Mouse (Mus musculus) neural tube, embryonic 11.5 days (tissue): ENCODE measurements around the gene Spn. TPM values are rescaled to one million over a fixed set of nuclear protein-coding genes. Genes with fewer than 3 reads are reported as not detected.

Experiments
- ATAC-seq: fragments of 200-750 bp; cut with Nextera tagmentation; 2 replicates; pipeline ENCODE4 v1.8.0; 2017; ENCODE audit warnings: moderate number of reproducible peaks, mild to moderate bottlenecking, moderate TSS enrichment, moderate library complexity; ENCODE audit not compliant: insufficient read depth, low FRiP score, low TSS enrichment
- DNase-seq: peaks from one replicate; pipeline ENCODE4 v3.0.0-alpha.2; 2015; ENCODE audit warnings: low spot score
- H3K27ac ChIP-seq: fragments of 300-500 bp; sonication (generic); 2 replicates; pipeline ENCODE4 v1.5.1; 2014; ENCODE audit warnings: low read depth, mild to moderate bottlenecking, low read length
- H3K27me3 ChIP-seq: fragments of 300-500 bp; sonication (generic); 2 replicates; pipeline ENCODE4 v1.6.1; 2014; ENCODE audit warnings: mild to moderate bottlenecking, low read length, mixed read lengths; ENCODE audit not compliant: control insufficient read depth, insufficient read depth
- H3K36me3 ChIP-seq: fragments of 300-500 bp; sonication (generic); 2 replicates; pipeline ENCODE4 v1.6.1; 2014; ENCODE audit warnings: mild to moderate bottlenecking, low read length, moderate library complexity, mixed read lengths; ENCODE audit not compliant: control insufficient read depth, insufficient read depth
- H3K4me1 ChIP-seq: fragments of 300-500 bp; sonication (generic); 2 replicates; pipeline ENCODE4 v1.6.1; 2014; ENCODE audit warnings: low read length, mixed read lengths; ENCODE audit not compliant: control insufficient read depth, insufficient read depth
- H3K4me2 ChIP-seq: fragments of 300-500 bp; sonication (generic); 2 replicates; pipeline ENCODE4 v1.6.1; 2014; ENCODE audit warnings: low read depth, mild to moderate bottlenecking, moderate library complexity
- H3K4me3 ChIP-seq: fragments of 300-500 bp; sonication (generic); 2 replicates; pipeline ENCODE4 v1.5.1; 2014; ENCODE audit warnings: low read depth, low read length
- H3K9ac ChIP-seq: fragments of 300-500 bp; sonication (generic); 2 replicates; pipeline ENCODE4 v1.6.1; 2014; ENCODE audit warnings: mild to moderate bottlenecking, low read length
- H3K9me3 ChIP-seq: fragments of 300-500 bp; sonication (generic); 2 replicates; pipeline ENCODE4 v1.6.1; 2016; ENCODE audit warnings: low read length; ENCODE audit not compliant: control insufficient read depth
- whole genome bisulfite sequencing: fragments of 180-500 bp; shearing (Covaris S2); extraction: QIAGEN DNeasy Blood & Tissue Kit; methylation state at CpG from one replicate; pipeline ENCODE4 v1.1.7; 2014; 5-methylcytosine and 5-hydroxymethylcytosine counted together
- polyA plus RNA-seq: library from polyadenylated mRNA; unstranded; fragments of >200 nt; fragmentation: Nextera tagmentation; extraction: Ambion mirVana; gene quantifications from 2 replicates; pipeline ENCODE4 v1.2.1, GENCODE M21; 2014

Gene Spn
- polyA plus RNA-seq, 1 experiment from 2014 or later, result 0.27 TPM

GRCm38 (mm10) chr7:127103960-127104359 is 33.7 kb downstream of the Spn start:
- H3K4me3 ChIP-seq, result no peak overlapping the region
- no peaks in the 10 kb centered on the region for H3K9me3 ChIP-seq
- H3K27me3 ChIP-seq, result no peaks in the 10 kb centered on the region
- ATAC-seq, result no peak
- H3K4me2 ChIP-seq, result no peak overlapping the region
- no peaks in the 10 kb centered on the region for H3K4me1 ChIP-seq
- no peak overlapping the region for H3K9ac ChIP-seq
- H3K27ac ChIP-seq, result no peak overlapping the region
- no peak for DNase-seq
- H3K36me3 ChIP-seq, result no peaks in the 10 kb centered on the region
- WGBS, result 74% methylated on average over 6 of the region's 6 CpGs

GRCm38 (mm10) chr7:127102148-127102547 is 35.5 kb downstream of the Spn start:
- no peaks in the 10 kb centered on the region for H3K27me3 ChIP-seq
- H3K4me3 ChIP-seq, result no peak overlapping the region
- H3K4me2 ChIP-seq, result no peak overlapping the region
- H3K9me3 ChIP-seq, result no peaks in the 10 kb centered on the region
- DNase-seq, result no peak
- H3K27ac ChIP-seq, result no peak overlapping the region
- no peaks in the 10 kb centered on the region for H3K4me1 ChIP-seq
- H3K36me3 ChIP-seq, result no peaks in the 10 kb centered on the region
- no peak overlapping the region for H3K9ac ChIP-seq
- ATAC-seq, result no peak
- WGBS, result 83% methylated on average over 6 of the region's 6 CpGs

- no peaks in the 10 kb centered on the region for H3K4me1 ChIP-seq
- no peak overlapping the region for H3K9ac ChIP-seq
- ATAC-seq, result no peak
- WGBS, result 53% methylated on average over 2 of the region's 2 CpGs
- no peak overlapping the region for H3K27ac ChIP-seq
- DNase-seq, result no peak
- H3K4me3 ChIP-seq, result no peak overlapping the region
- no peaks in the 10 kb centered on the region for H3K36me3 ChIP-seq
- no peak overlapping the region for H3K4me2 ChIP-seq
- H3K9me3 ChIP-seq, result no peaks in the 10 kb centered on the region
- no peaks in the 10 kb centered on the region for H3K27me3 ChIP-seq
Observed at GRCm38 (mm10) chr7:127101451-127102016, 36.1 kb downstream of the Spn start.

GRCm38 (mm10) chr7:127099528-127099927 is 38.1 kb downstream of the Spn start:
- Histone ChIP-seq H3K36me3 (no peaks in the 10 kb centered on the region), H3K4me3 (no peak overlapping the region), H3K27ac (no peak overlapping the region), H3K27me3 (no peaks in the 10 kb centered on the region), H3K4me1 (no peaks in the 10 kb centered on the region), H3K4me2 (no peak overlapping the region), H3K9me3 (no peaks in the 10 kb centered on the region), H3K9ac (no peak overlapping the region)
- 92% methylated on average over 4 of the region's 4 CpGs for WGBS
- ATAC-seq, result no peak
- DNase-seq, result no peak

- Histone ChIP-seq H3K9me3 (no peaks in the 10 kb centered on the region), H3K36me3 (no peaks in the 10 kb centered on the region), H3K4me1 (no peaks in the 10 kb centered on the region), H3K4me2 (no peak overlapping the region), H3K4me3 (no peak overlapping the region), H3K27ac (no peak overlapping the region), H3K27me3 (no peaks in the 10 kb centered on the region), H3K9ac (no peak overlapping the region)
- DNase-seq, result no peak
- WGBS, result 95% methylated on average over 4 of the region's 4 CpGs
- ATAC-seq, result no peak
Observed at GRCm38 (mm10) chr7:127098950-127099349, 38.7 kb downstream of the Spn start.

- Histone ChIP-seq H3K9ac (no peak overlapping the region), H3K36me3 (no peaks in the 10 kb centered on the region), H3K27me3 (no peaks in the 10 kb centered on the region), H3K4me2 (no peak overlapping the region), H3K4me3 (no peak overlapping the region), H3K27ac (no peak overlapping the region), H3K4me1 (no peaks in the 10 kb centered on the region), H3K9me3 (no peaks in the 10 kb centered on the region)
- 85% methylated on average over 5 of the region's 5 CpGs for WGBS
- ATAC-seq, result no peak
- DNase-seq, result no peak
Observed at GRCm38 (mm10) chr7:127098521-127098920, 39.1 kb downstream of the Spn start.

- Histone ChIP-seq H3K4me3 (no peak overlapping the region), H3K36me3 (no peaks in the 10 kb centered on the region), H3K4me1 (no peaks in the 10 kb centered on the region), H3K9me3 (no peaks in the 10 kb centered on the region), H3K9ac (no peak overlapping the region), H3K27me3 (no peaks in the 10 kb centered on the region), H3K4me2 (no peak overlapping the region), H3K27ac (no peak overlapping the region)
- no peak for DNase-seq
- no peak for ATAC-seq
- 80% methylated on average over 7 of the region's 7 CpGs for WGBS
Observed at GRCm38 (mm10) chr7:127096456-127096855, 41.2 kb downstream of the Spn start.

- H3K36me3 ChIP-seq, result no peaks in the 10 kb centered on the region
- H3K4me1 ChIP-seq, result peaks cover 3% of the 10 kb centered on the region; the same call in 1 of the 2 replicates
- no peak overlapping the region for H3K27ac ChIP-seq
- DNase-seq (no peak), ATAC-seq (no peak)
- 83% methylated on average over 3 of the region's 3 CpGs for WGBS
- H3K9ac ChIP-seq, result no peak overlapping the region
- no peak overlapping the region for H3K4me2 ChIP-seq
- no peaks in the 10 kb centered on the region for H3K9me3 ChIP-seq
- no peak overlapping the region for H3K4me3 ChIP-seq
- no peaks in the 10 kb centered on the region for H3K27me3 ChIP-seq
Observed at GRCm38 (mm10) chr7:127093914-127094313, 43.7 kb downstream of the Spn start.

- H3K27me3 ChIP-seq, result no peaks in the 10 kb centered on the region
- no peaks in the 10 kb centered on the region for H3K9me3 ChIP-seq
- H3K4me2 ChIP-seq, result no peak within 1 kb of the TSS
- no peak within 1 kb of the TSS for H3K4me3 ChIP-seq
- H3K9ac ChIP-seq, result no peak within 1 kb of the TSS
- H3K36me3 ChIP-seq, result no peaks in the 10 kb centered on the region
- DNase-seq (no peak), ATAC-seq (no peak)
- peaks cover 5% of the 10 kb centered on the region; the same call in 1 of the 2 replicates for H3K4me1 ChIP-seq
- H3K27ac ChIP-seq, result no peak within 1 kb of the TSS
- WGBS, result 75% methylated on average over 16 of the region's 16 CpGs
Observed at GRCm38 (mm10) chr7:127091114-127091896, 46.3 kb downstream of the Spn start, which contains the start of gene AI467606. Gene AI467606, plus strand, starts transcription at chr7:127091359.
